Mouse (Mus musculus) R1 (cell line): ENCODE data around the gene Rapgef1.

Source experiments
- DNase-seq: peaks from one replicate; pipeline ENCODE4 v3.0.0-alpha.2; 2018; ENCODE audit warnings: low read depth, low spot score

Gene Rapgef1

GRCm38 (mm10) chr2:29703104-29704081, 83.9 kb downstream of the Rapgef1 start:
- DNase-seq: no peak

- DNase-seq: no peak
Measured at GRCm38 (mm10) chr2:29705493-29705892, 86.0 kb downstream of the Rapgef1 start.

- no peak for DNase-seq
Measured at GRCm38 (mm10) chr2:29706726-29707620, 87.5 kb downstream of the Rapgef1 start.

- peak; percentile 74 for DNase-seq
Measured at GRCm38 (mm10) chr2:29707731-29708130, 88.2 kb downstream of the Rapgef1 start.

GRCm38 (mm10) chr2:29708209-29708608, 88.7 kb downstream of the Rapgef1 start:
- peak; percentile 94 for DNase-seq

GRCm38 (mm10) chr2:29711038-29711437, 91.5 kb downstream of the Rapgef1 start:
- no peak for DNase-seq

GRCm38 (mm10) chr2:29711877-29712276, 92.4 kb downstream of the Rapgef1 start:
- peak; percentile 85 for DNase-seq

GRCm38 (mm10) chr2:29713501-29713900, 94.0 kb downstream of the Rapgef1 start:
- DNase-seq: peak; percentile 72

GRCm38 (mm10) chr2:29714127-29714526, 94.6 kb downstream of the Rapgef1 start:
- DNase-seq: no peak

- DNase-seq: no peak
Measured at GRCm38 (mm10) chr2:29716143-29716542, 96.6 kb downstream of the Rapgef1 start.

- DNase-seq: peak; percentile 98
Measured at GRCm38 (mm10) chr2:29716691-29717090, 97.2 kb downstream of the Rapgef1 start.

GRCm38 (mm10) chr2:29718581-29718980, 99.1 kb downstream of the Rapgef1 start:
- no peak for DNase-seq

- no peak for DNase-seq
Measured at GRCm38 (mm10) chr2:29723132-29723531, 103.6 kb downstream of the Rapgef1 start.

- DNase-seq: no peak
Measured at GRCm38 (mm10) chr2:29724664-29725365, 105.3 kb downstream of the Rapgef1 start.

GRCm38 (mm10) chr2:29729500-29729899, 110.0 kb downstream of the Rapgef1 start:
- DNase-seq: peak; percentile 86

- DNase-seq: no peak
Measured at GRCm38 (mm10) chr2:29731545-29731944, 112.0 kb downstream of the Rapgef1 start.

- DNase-seq: no peak
Measured at GRCm38 (mm10) chr2:29732559-29732958, 113.0 kb downstream of the Rapgef1 start.

- DNase-seq: no peak
Measured at GRCm38 (mm10) chr2:29733348-29733747, 113.8 kb downstream of the Rapgef1 start.

GRCm38 (mm10) chr2:29735708-29736107, 116.2 kb downstream of the Rapgef1 start:
- no peak for DNase-seq

GRCm38 (mm10) chr2:29737209-29737925, 117.8 kb downstream of the Rapgef1 start:
- DNase-seq: no peak

GRCm38 (mm10) chr2:29738799-29739198, 119.3 kb downstream of the Rapgef1 start:
- no peak for DNase-seq
